Mouse (Mus musculus): Measurements from ENCODE around the gene Prss43. TPM values are rescaled to one million over a fixed set of nuclear protein-coding genes. Genes with fewer than 3 reads are reported as not detected.

The Prss43 gene
- total RNA-seq, 2 experiments from 2014 or later = not detected

GRCm38 (mm10) chr9:110836112-110836511 is 9.6 kb downstream of the Prss43 start:
- intact Hi-C loops (cut with DNase I) = no loop called here
- peak in 1 of 2 experiments; percentile 14 for DNase-seq

- intact Hi-C loops (cut with DNase I) = no loop called here
- DNase-seq = no peak
Measured at GRCm38 (mm10) chr9:110840905-110841304, 14.4 kb downstream of the Prss43 start.

GRCm38 (mm10) chr9:110841438-110841837 is 14.9 kb downstream of the Prss43 start:
- intact Hi-C loops (cut with DNase I) = no loop called here
- DNase-seq = no peak

- intact Hi-C loops (cut with DNase I) = no loop called here
- no peak for DNase-seq
Measured at GRCm38 (mm10) chr9:110844206-110844605, 17.7 kb downstream of the Prss43 start, which contains the start of gene Prss46. Gene Prss46, plus strand, starts transcription at chr9:110844506.

GRCm38 (mm10) chr9:110849162-110849561 is 22.7 kb downstream of the Prss43 start:
- intact Hi-C loops (cut with DNase I) = no loop called here
- no peak for DNase-seq

- no peak for DNase-seq
- intact Hi-C loops (cut with DNase I) = no loop called here
Measured at GRCm38 (mm10) chr9:110855903-110856302, 29.4 kb downstream of the Prss43 start.

- peak; percentile 27 to 29 for DNase-seq
- intact Hi-C loops (cut with DNase I) = no loop called here
Measured at GRCm38 (mm10) chr9:110856920-110857319, 30.4 kb downstream of the Prss43 start.

GRCm38 (mm10) chr9:110857781-110858472 is 31.4 kb downstream of the Prss43 start, which contains the start of gene Prss50:
Gene Prss50, plus strand, starts transcription at chr9:110857967.
- DNase-seq = peak in 1 of 2 experiments; percentile 21
- intact Hi-C loops (cut with DNase I) = no loop called here

- DNase-seq = no peak
- intact Hi-C loops (cut with DNase I) = no loop called here
Measured at GRCm38 (mm10) chr9:110858523-110858922, 32.0 kb downstream of the Prss43 start.

GRCm38 (mm10) chr9:110858967-110859596 is 32.6 kb downstream of the Prss43 start:
- no peak for DNase-seq
- intact Hi-C loops (cut with DNase I) = no loop called here

GRCm38 (mm10) chr9:110871030-110871429 is 44.5 kb downstream of the Prss43 start:
- peak; percentile 67 to 80 for DNase-seq
- intact Hi-C loops (cut with DNase I) = loop anchor here (1.0 to 5.0 kb wide), 5 partner anchors 71 to 229 kb away; no protein-coding TSS in a partner anchor

GRCm38 (mm10) chr9:110873681-110874659 is 47.5 kb downstream of the Prss43 start:
- intact Hi-C loops (cut with DNase I) = loop anchor here (5.0 kb wide), 3 partner anchors 68 to 232 kb away; no protein-coding TSS in a partner anchor
- no peak for DNase-seq

- DNase-seq = no peak
- intact Hi-C loops (cut with DNase I) = loop anchor here (5.0 kb wide), 3 partner anchors 68 to 232 kb away; no protein-coding TSS in a partner anchor
Measured at GRCm38 (mm10) chr9:110874660-110875191, 48.2 kb downstream of the Prss43 start.

GRCm38 (mm10) chr9:110875288-110875695 is 48.8 kb downstream of the Prss43 start:
- intact Hi-C loops (cut with DNase I) = no loop called here
- DNase-seq = no peak

- intact Hi-C loops (cut with DNase I) = no loop called here
- no peak for DNase-seq
Measured at GRCm38 (mm10) chr9:110877353-110877752, 50.9 kb downstream of the Prss43 start.

GRCm38 (mm10) chr9:110877888-110878287 is 51.4 kb downstream of the Prss43 start:
- intact Hi-C loops (cut with DNase I) = loop anchor here (2.0 kb wide), 1 partner anchor 77 kb away; no protein-coding TSS in a partner anchor
- peak; percentile 91 to 94 for DNase-seq

GRCm38 (mm10) chr9:110879191-110879920 is 52.9 kb downstream of the Prss43 start, which contains the start of gene Als2cl:
Gene Als2cl, plus strand, starts transcription at chr9:110879870.
- peak; percentile 54 to 60 for DNase-seq

GRCm38 (mm10) chr9:110879998-110880561 is 53.6 kb downstream of the Prss43 start, which contains the start of gene Tmie:
Gene Tmie, minus strand, starts transcription at chr9:110880113.
- intact Hi-C loops (cut with DNase I) = loop anchor here (2.0 kb wide), 1 partner anchor 75 kb away; no protein-coding TSS in a partner anchor
- peak; percentile 82 to 83 for DNase-seq

More at GRCm38 (mm10) chr9:110879191-110879920, 52.9 kb downstream of the Prss43 start, which contains the start of gene Als2cl:
- intact Hi-C loops (cut with DNase I) = loop anchor here (2.0 kb wide), 1 partner anchor 75 kb away; no protein-coding TSS in a partner anchor

- no peak for DNase-seq
- intact Hi-C loops (cut with DNase I) = no loop called here
Measured at GRCm38 (mm10) chr9:110880772-110881171, 54.3 kb downstream of the Prss43 start.

Data from heart, postnatal 10 days (tissue).